Mouse (Mus musculus): ENCODE measurements at regions not wholly inside any gene's neighbourhood (a gene's known extent, or its start where the extent isn't known, plus 50 kb on each side); places are given as distances from the start of the nearest gene placed in this dataset.

DNA sequence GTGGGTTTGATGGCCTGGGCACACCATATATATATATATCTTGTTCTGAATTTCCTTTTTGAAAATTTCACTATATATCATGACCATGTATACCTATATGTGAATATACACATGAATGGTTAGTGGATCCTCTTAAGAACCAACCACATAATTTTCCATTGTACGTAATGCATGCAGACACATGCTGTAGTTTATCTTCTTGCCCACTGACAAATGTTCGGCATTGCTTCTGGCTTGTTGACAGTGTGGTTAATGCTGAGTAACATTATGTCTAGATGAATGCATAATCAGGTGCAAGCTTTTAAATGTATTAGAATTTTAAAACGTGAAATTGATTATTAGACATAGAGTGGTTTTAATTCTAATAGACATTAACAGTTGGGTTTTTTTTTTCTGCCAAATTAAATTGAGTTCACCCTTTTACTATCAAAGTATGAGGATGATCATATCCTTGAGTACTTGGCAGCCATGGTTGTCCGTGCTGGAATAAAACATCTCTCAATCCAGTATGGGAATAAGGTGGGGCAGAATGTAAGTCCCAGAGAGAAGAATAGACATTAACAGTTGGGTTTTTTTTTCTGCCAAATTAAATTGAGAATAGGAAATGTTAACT, 110.3 kb downstream of the A730009L09Rik start:
- no peak for DNase-seq (ENCODE audit: low spot score)

- no peak for DNase-seq (ENCODE audit: low spot score)
Observed at GRCm38 (mm10) chr16:84627052-84627451, 108.5 kb downstream of the Mrpl39 start.

DNA sequence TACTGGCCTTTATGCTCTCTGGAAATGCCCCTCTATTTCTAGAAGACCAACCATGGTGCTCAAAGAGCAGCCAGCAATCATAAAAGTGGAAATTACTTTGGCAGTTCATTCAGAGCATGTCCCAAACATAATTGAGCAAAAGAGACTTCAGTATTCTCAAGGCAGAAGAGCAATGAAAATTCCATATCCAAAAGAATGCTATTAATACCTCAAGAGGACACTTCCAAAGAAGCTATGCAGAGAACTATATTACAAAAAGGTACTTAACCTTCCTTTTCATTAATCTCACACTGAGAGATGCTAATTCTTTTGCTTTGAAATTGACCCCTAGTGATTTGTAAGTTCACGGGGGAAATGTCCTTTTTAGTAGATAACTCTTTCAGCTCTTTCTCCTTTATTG, 105.7 kb downstream of the Mrpl39 start:
- DNase-seq (ENCODE audit: low spot score) = no peak

DNA sequence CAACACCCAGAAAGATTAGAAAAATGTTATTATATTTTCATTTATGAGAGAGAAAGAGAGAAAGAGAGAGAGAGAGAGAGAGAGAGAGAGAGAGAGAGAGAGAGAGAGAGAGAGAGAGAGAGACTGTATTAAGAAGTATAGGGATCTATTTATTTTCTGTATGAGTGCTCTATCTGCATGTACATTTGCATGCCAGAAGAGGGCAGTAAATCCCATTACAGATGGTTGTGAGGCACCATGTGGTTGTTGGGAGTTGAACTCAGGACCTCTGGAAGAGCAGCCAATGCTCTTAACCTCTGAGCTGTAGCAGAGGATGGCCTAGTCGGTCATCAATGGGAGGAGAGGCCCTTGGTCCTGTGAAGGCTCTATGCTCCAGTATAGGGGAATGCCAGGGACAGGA, 91.1 kb downstream of the Mrpl39 start:
- peak; percentile 9 for DNase-seq (ENCODE audit: low spot score)

GRCm38 (mm10) chr16:84646172-84646684, 89.3 kb downstream of the Mrpl39 start:
- no peak for DNase-seq (ENCODE audit: low spot score)

- no peak for DNase-seq (ENCODE audit: low spot score)
Observed at GRCm38 (mm10) chr16:84650646-84651045, 84.9 kb downstream of the Mrpl39 start.

DNA sequence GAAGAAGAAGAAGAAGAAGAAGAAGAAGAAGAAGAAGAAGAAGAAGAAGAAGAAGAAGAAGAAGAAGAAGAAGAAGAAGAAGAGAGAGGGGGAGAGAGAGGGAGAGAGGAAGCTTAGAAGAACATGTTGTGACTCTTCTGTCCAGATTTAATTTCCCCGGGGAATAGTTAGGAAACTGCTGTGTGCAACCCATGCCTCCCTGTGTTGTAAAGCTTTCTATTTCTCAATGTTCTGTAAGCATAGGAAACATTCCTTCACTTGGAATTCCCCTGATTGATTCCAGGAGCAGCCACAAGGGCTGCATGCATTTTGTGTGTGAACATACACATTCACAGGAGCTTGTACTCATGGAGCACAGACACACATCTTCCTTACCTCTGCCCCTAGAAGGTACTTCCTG, 81.7 kb downstream of the Mrpl39 start:
- DNase-seq (ENCODE audit: low spot score) = no peak

DNA sequence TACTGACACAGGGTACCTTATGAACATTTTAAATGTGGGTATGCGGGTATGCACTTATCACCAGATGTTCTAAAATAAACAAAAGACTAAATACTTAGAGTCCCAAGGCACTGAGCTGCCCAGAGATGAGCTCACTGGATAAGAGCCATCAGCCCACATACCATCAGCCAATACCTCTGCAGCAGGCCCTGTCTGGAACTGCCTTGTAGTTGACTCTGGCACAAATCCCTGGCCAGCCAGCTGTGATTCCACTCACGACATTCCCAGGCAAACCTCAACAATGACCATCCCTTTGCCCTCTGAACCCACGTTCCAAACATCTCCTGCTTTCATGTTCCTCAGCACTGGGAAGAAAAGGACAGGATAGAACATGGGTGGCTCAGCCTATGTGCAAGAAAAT, 73.7 kb downstream of the Mrpl39 start:
- no peak for DNase-seq (ENCODE audit: low spot score)

DNA sequence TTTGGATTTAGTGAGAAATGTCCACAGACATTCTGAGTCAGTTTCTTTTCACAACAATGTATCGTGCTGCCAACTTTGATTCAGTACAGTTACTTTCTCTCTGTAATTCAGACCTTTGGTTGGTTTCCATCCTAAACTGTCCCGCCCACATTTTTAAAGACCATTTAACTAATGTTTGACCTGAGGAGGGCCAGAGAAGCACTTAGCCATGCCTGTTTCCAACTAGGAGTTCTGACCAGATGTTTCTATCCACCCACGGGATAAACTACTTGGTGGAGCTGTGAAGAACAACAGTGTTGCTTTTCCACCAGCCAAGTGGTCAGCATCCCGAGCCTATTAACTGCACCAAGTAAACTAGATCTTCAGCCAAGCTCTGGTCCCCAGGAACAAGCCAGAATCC, 72.0 kb downstream of the Mrpl39 start:
- no peak for DNase-seq (ENCODE audit: low spot score)
